Mouse (Mus musculus): Measurements from ENCODE around the gene Olfr1324.
"Not testable (repeated sequence)": the region's sequence is repeated elsewhere in the genome, so short reads cannot be mapped to it uniquely, and the experiment has no call there.

GRCm38 (mm10) chrX:50410361-50410760 lies 17.9 kb downstream of the Olfr1324 start:
- not testable (repeated sequence) for TF ChIP-seq MAZ (IDR thresholded peaks at IDR 0.05; ENCODE audit: low read depth, low read length); CTCF (conservative IDR thresholded peaks at IDR 0.05 in 1 of 2, IDR thresholded peaks at IDR 0.05 in 1 of 2; ENCODE audit: low read depth in 2 of 2, low read length in 2 of 2); POLR2A (IDR thresholded peaks at IDR 0.05; ENCODE audit: low read depth, low read length); SMC3 (IDR thresholded peaks at IDR 0.05; ENCODE audit: low read depth, low read length); CHD2 (IDR thresholded peaks at IDR 0.05; ENCODE audit: low read length); MYC (IDR thresholded peaks at IDR 0.05; ENCODE audit: low read depth, low read length); MXI1 (IDR thresholded peaks at IDR 0.05; ENCODE audit: low read depth, low read length); HCFC1 (IDR thresholded peaks at IDR 0.05; ENCODE audit: low read depth, low read length); NELFE (IDR thresholded peaks at IDR 0.05; ENCODE audit: low read depth, low read length); JUND (conservative IDR thresholded peaks at IDR 0.05; ENCODE audit: low read depth, low read length); ETS1 (conservative IDR thresholded peaks at IDR 0.05; ENCODE audit: low read depth, low read length)
